Mouse (Mus musculus): ENCODE results near the gene 1700001C19Rik. TPM values are rescaled to one million over a fixed set of nuclear protein-coding genes. Genes with fewer than 3 reads are reported as not detected.
"Not testable (repeated sequence)": the region's sequence is repeated elsewhere in the genome, so short reads cannot be mapped to it uniquely, and the experiment has no call there.

Gene 1700001C19Rik
- polyA plus RNA-seq, 1 experiment from 2014 or later = 0.25 TPM

GRCm38 (mm10) chr17:47424186-47424585, 13.0 kb downstream of the 1700001C19Rik start:
- Histone ChIP-seq H3K9ac (0 out of 2 replicates have a peak overlapping the region, but pooled peaks have one; percentile 27), H3K4me3 (no peak overlapping the region), H3K36me3 (no peaks in the 10 kb centered on the region), H3K9me3 (no peaks in the 10 kb centered on the region), H3K4me1 (no peaks in the 10 kb centered on the region), H3K27me3 (peaks cover 11% of the 10 kb centered on the region), H3K27ac (no peak overlapping the region), H3K4me2 (no peak overlapping the region)
- WGBS = 83% methylated on average over 6 of the region's 6 CpGs
- no peak for ATAC-seq (ENCODE audit: insufficient number of reproducible peaks, insufficient read depth, low FRiP score, low TSS enrichment, low read depth)

GRCm38 (mm10) chr17:47422616-47423015, 14.6 kb downstream of the 1700001C19Rik start:
- H3K27ac ChIP-seq; H3K27me3 ChIP-seq; H3K4me2 ChIP-seq; H3K9ac ChIP-seq; H3K9me3 ChIP-seq; H3K36me3 ChIP-seq; H3K4me3 ChIP-seq; H3K4me1 ChIP-seq; ATAC-seq (ENCODE audit: insufficient number of reproducible peaks, insufficient read depth, low FRiP score, low TSS enrichment, low read depth): not testable (repeated sequence)
- 93% methylated on average over 1 of the region's 1 CpGs for WGBS

- no peak for ATAC-seq (ENCODE audit: insufficient number of reproducible peaks, insufficient read depth, low FRiP score, low TSS enrichment, low read depth)
- Histone ChIP-seq H3K36me3 (no peaks in the 10 kb centered on the region), H3K9me3 (no peaks in the 10 kb centered on the region), H3K4me3 (no peak overlapping the region), H3K4me1 (no peaks in the 10 kb centered on the region), H3K27me3 (no peaks in the 10 kb centered on the region), H3K4me2 (no peak overlapping the region), H3K9ac (no peak overlapping the region), H3K27ac (no peak overlapping the region)
- 83% methylated on average over 3 of the region's 3 CpGs for WGBS
These were observed 15.6 kb downstream of the 1700001C19Rik start for GRCm38 (mm10) chr17:47421566-47421965.

GRCm38 (mm10) chr17:47420195-47420594, 17.0 kb downstream of the 1700001C19Rik start:
- Histone ChIP-seq H3K4me1 (no peaks in the 10 kb centered on the region), H3K9ac (no peak overlapping the region), H3K27me3 (no peaks in the 10 kb centered on the region), H3K4me2 (no peak overlapping the region), H3K9me3 (no peaks in the 10 kb centered on the region), H3K36me3 (no peaks in the 10 kb centered on the region), H3K27ac (no peak overlapping the region), H3K4me3 (no peak overlapping the region)
- WGBS = 61% methylated on average over 2 of the region's 2 CpGs
- ATAC-seq (ENCODE audit: insufficient number of reproducible peaks, insufficient read depth, low FRiP score, low TSS enrichment, low read depth) = no peak

GRCm38 (mm10) chr17:47409897-47410861, 27.0 kb downstream of the 1700001C19Rik start:
- not testable (repeated sequence) for H3K36me3 ChIP-seq; H3K9me3 ChIP-seq; H3K27ac ChIP-seq; ATAC-seq (ENCODE audit: insufficient number of reproducible peaks, insufficient read depth, low FRiP score, low TSS enrichment, low read depth); H3K4me1 ChIP-seq
- WGBS = 3% methylated on average over 74 of the region's 74 CpGs
- Histone ChIP-seq H3K4me3 (peak overlapping the region; percentile 43), H3K27me3 (peaks cover 70% of the 10 kb centered on the region), H3K4me2 (peak overlapping the region; percentile 72), H3K9ac (peak overlapping the region; percentile 67)

- Histone ChIP-seq H3K4me1 (peaks cover 3% of the 10 kb centered on the region; the same call in 1 of the 2 replicates), H3K27ac (no peak overlapping the region), H3K9ac (no peak overlapping the region), H3K9me3 (no peaks in the 10 kb centered on the region), H3K4me2 (no peak overlapping the region), H3K27me3 (peaks cover 59% of the 10 kb centered on the region), H3K36me3 (no peaks in the 10 kb centered on the region), H3K4me3 (no peak overlapping the region)
- WGBS = 20% methylated on average over 8 of the region's 8 CpGs
- no peak for ATAC-seq (ENCODE audit: insufficient number of reproducible peaks, insufficient read depth, low FRiP score, low TSS enrichment, low read depth)
These were observed 28.6 kb downstream of the 1700001C19Rik start for GRCm38 (mm10) chr17:47408558-47408898.

GRCm38 (mm10) chr17:47407717-47408557, 29.2 kb downstream of the 1700001C19Rik start:
- 58% methylated on average over 10 of the region's 10 CpGs for WGBS
- H3K4me3 ChIP-seq = no peak overlapping the region
- H3K4me2 ChIP-seq = no peak overlapping the region
- H3K4me1 ChIP-seq = peaks cover 3% of the 10 kb centered on the region; the same call in 1 of the 2 replicates
- no peak overlapping the region for H3K9ac ChIP-seq
- H3K27me3 ChIP-seq = peaks cover 57% of the 10 kb centered on the region
- no peaks in the 10 kb centered on the region for H3K9me3 ChIP-seq
- ATAC-seq (ENCODE audit: insufficient number of reproducible peaks, insufficient read depth, low FRiP score, low TSS enrichment, low read depth) = no peak
- no peaks in the 10 kb centered on the region for H3K36me3 ChIP-seq
- H3K27ac ChIP-seq = no peak overlapping the region

GRCm38 (mm10) chr17:47400451-47400850, 36.7 kb downstream of the 1700001C19Rik start, which contains the start of gene Guca1a:
TSS of gene Guca1a (minus strand) at chr17:47400584.
- ATAC-seq (ENCODE audit: insufficient number of reproducible peaks, insufficient read depth, low FRiP score, low TSS enrichment, low read depth) = no peak
- no peak within 1 kb of the TSS for H3K4me2 ChIP-seq
- H3K27ac ChIP-seq = no peak within 1 kb of the TSS
- no peaks in the 10 kb centered on the region for H3K36me3 ChIP-seq
- no peak within 1 kb of the TSS for H3K9ac ChIP-seq
- H3K4me3 ChIP-seq = no peak within 1 kb of the TSS
- H3K27me3 ChIP-seq = peaks cover 43% of the 10 kb centered on the region
- 38% methylated on average over 10 of the region's 10 CpGs for WGBS
- no peaks in the 10 kb centered on the region for H3K4me1 ChIP-seq
- H3K9me3 ChIP-seq = no peaks in the 10 kb centered on the region

GRCm38 (mm10) chr17:47399091-47399490, 38.1 kb downstream of the 1700001C19Rik start:
- ATAC-seq (ENCODE audit: insufficient number of reproducible peaks, insufficient read depth, low FRiP score, low TSS enrichment, low read depth) = no peak
- H3K4me3 ChIP-seq = no peak overlapping the region

GRCm38 (mm10) chr17:47395376-47395913, 41.7 kb downstream of the 1700001C19Rik start:
- H3K4me3 ChIP-seq = peak overlapping the region; percentile 35
- peaks cover 10% of the 10 kb centered on the region; the same call in 1 of the 2 replicates for H3K4me1 ChIP-seq
- 3% methylated on average over 20 of the region's 20 CpGs for WGBS
- no peaks in the 10 kb centered on the region for H3K36me3 ChIP-seq
- peak overlapping the region; percentile 56 for H3K4me2 ChIP-seq
- peaks cover 45% of the 10 kb centered on the region for H3K27me3 ChIP-seq
- ATAC-seq (ENCODE audit: insufficient number of reproducible peaks, insufficient read depth, low FRiP score, low TSS enrichment, low read depth) = peak; percentile 15; the same call in 1 of the 2 replicates
- H3K27ac ChIP-seq = no peak overlapping the region
- no peaks in the 10 kb centered on the region for H3K9me3 ChIP-seq
- H3K9ac ChIP-seq = peak overlapping the region; percentile 41; the same call in 1 of the 2 replicates

More at GRCm38 (mm10) chr17:47399091-47399490, 38.1 kb downstream of the 1700001C19Rik start:
- peaks cover 52% of the 10 kb centered on the region for H3K27me3 ChIP-seq
- WGBS = 84% methylated on average over 8 of the region's 8 CpGs
- no peak overlapping the region for H3K4me2 ChIP-seq
- no peak overlapping the region for H3K27ac ChIP-seq
- no peaks in the 10 kb centered on the region for H3K9me3 ChIP-seq
- H3K36me3 ChIP-seq = no peaks in the 10 kb centered on the region
- no peak overlapping the region for H3K9ac ChIP-seq
- H3K4me1 ChIP-seq = peaks cover 10% of the 10 kb centered on the region; the same call in 1 of the 2 replicates

GRCm38 (mm10) chr17:47394223-47394869, 42.8 kb downstream of the 1700001C19Rik start:
- H3K27ac ChIP-seq = no peak overlapping the region

More at GRCm38 (mm10) chr17:47394223-47394869, 42.8 kb downstream of the 1700001C19Rik start:
- Histone ChIP-seq H3K4me3 (peak overlapping the region; percentile 35), H3K27me3 (peaks cover 35% of the 10 kb centered on the region), H3K4me2 (peak overlapping the region; percentile 56), H3K9ac (peak overlapping the region; percentile 41), H3K4me1 (peaks cover 10% of the 10 kb centered on the region; the same call in 1 of the 2 replicates), H3K36me3 (no peaks in the 10 kb centered on the region), H3K9me3 (no peaks in the 10 kb centered on the region)
- ATAC-seq (ENCODE audit: insufficient number of reproducible peaks, insufficient read depth, low FRiP score, low TSS enrichment, low read depth) = no peak
- 17% methylated on average over 24 of the region's 24 CpGs for WGBS

All from embryonic facial prominence, embryonic 13.5 days (tissue).